Mouse (Mus musculus) retina, postnatal 1 day (tissue): ENCODE results near the gene Klra17.
"Not testable (repeated sequence)": the region's sequence is repeated elsewhere in the genome, so short reads cannot be mapped to it uniquely, and the experiment has no call there.

Experiments used
- DNase-seq: peaks from one replicate; pipeline ENCODE4 v3.0.0-alpha.2; 2012

Gene Klra17

DNA sequence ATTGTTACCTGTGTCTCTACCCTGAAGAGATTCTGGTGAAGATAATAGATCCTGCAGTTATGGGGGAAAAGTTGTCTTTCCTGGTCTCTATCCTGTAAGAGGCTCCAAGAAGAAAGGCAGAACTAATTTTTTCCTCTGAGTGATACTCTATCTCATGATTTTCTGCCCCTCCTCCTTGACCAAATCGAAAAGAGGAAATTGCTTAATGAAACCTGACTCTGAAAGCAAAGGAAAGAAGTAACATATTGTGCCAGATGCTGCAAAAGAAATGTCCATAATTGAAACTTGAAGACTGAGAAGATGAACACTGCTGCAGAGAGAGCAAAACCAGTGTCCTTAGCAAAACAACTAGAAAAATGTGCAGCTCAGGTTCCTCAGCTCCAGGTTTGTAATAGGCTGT lies at the start of gene Klra17:
Klra17 (minus strand) TSS at position 124 of the 400 bp plus-strand sequence.
- no peak for DNase-seq

GRCm38 (mm10) chr6:129917476-129917946 lies 41.0 kb upstream of the Klra17 start, which contains the start of gene Klra5:
Gene Klra5 (minus strand): TSS chr6:129917650.
- DNase-seq = not testable (repeated sequence)

DNA sequence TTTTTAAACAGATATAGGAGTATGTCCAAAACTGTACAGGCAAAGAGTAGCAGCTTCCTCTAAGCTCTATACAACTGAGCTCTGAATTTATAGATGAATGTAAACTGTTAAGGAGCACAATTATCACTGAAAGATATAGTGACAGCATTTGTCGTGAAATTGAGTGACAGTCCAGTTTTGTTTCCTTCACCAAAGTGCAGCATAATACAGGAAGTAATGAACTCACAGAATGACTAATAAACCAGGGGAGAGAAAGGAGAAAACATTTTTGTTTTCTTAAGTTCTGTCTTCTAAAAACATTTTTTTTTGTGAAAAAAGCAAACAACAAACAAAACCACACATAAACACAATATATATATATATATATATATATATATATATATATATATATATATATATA lies 40.5 kb upstream of the Klra17 start:
- no peak for DNase-seq

DNA sequence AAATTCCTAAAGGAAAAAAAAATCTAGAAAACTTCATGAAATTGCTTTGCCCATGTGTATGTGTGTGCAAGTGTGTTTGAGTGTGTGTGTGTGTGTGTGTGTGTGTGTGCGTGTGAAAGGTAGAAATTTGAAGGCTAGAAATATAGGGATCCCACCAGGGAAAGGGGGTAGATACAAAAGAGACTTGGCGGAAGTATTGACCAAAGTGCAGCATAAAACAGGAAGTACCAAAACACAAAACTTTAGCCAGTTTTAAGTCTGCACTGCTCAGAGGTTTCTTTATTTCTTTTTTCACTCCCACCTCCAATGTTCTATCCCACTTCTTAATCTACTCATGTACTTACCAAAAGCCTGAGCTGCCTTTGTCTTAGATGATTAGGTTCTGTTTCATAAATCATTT lies 6.1 kb upstream of the Klra17 start:
- DNase-seq = no peak

- DNase-seq = not testable (repeated sequence)
Measured at GRCm38 (mm10) chr6:129862349-129862748, 14.1 kb downstream of the Klra17 start, which contains the start of gene Gm17631. Gene Gm17631 (plus strand): TSS chr6:129862649.

- no peak for DNase-seq
Measured at GRCm38 (mm10) chr6:129825559-129825958, 50.9 kb downstream of the Klra17 start.

DNA sequence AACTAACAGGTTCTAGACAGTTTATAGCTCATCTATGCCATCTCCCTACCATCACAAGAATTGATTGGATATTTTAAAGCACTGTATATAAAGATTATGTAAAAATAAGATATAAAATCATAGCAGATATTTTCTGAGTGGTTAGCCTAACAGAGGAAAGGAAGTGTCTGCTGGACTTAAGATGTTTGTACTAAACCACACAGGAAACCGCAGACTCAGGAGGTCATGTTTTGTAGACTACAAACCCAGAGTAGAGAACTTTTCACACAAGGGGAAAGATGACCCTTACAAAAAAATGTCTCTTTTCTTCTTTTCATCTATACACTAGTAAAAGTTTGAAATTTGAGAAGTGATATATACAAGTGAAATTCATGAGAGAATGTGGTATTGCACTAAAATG lies 52.5 kb downstream of the Klra17 start:
- no peak for DNase-seq

- DNase-seq = no peak
Measured at GRCm38 (mm10) chr6:129817731-129818130, 58.7 kb downstream of the Klra17 start.

- not testable (repeated sequence) for DNase-seq
Measured at GRCm38 (mm10) chr6:129784170-129784569, 92.3 kb downstream of the Klra17 start, which contains the start of gene Gm156. Gene Gm156 (minus strand): TSS chr6:129784270.
